11 mouse cellular contexts compared by ENCODE assay signal in genomic region chr7:88056438-88056837, GRCm38 (mm10).
"Had no signal": no experiment of that assay in that cellular context is flagged by ENCODE, and none has a peak within 500 bp of the region (broad histone marks: within the 10 kb centered on the region; RNA-seq: fewer than 3 reads in every experiment).

No protein-coding gene starts in this region.

- H3K4me1 ChIP-seq: kidney, embryonic 15.5 days; limb, embryonic 15.5 days; liver, embryonic 12.5 days; midbrain, embryonic 10.5 days; neural tube, embryonic 13.5 days had no signal

- H3K27me3 ChIP-seq: kidney, embryonic 15.5 days; limb, embryonic 15.5 days; liver, embryonic 12.5 days; neural tube, embryonic 13.5 days had no signal

- H3K36me3 ChIP-seq: kidney, embryonic 15.5 days; limb, embryonic 15.5 days; liver, embryonic 12.5 days; midbrain, embryonic 10.5 days; neural tube, embryonic 13.5 days had no signal

- DNase-seq: kidney, postnatal 14 days; right cerebral cortex, adult 18-20 months; right cerebral cortex, postnatal 25 days; thymus, postnatal 4 days had no signal

- ATAC-seq: liver, embryonic 12.5 days; midbrain, embryonic 16.5 days had no signal

- H3K9me3 ChIP-seq: kidney, embryonic 15.5 days; limb, embryonic 15.5 days; liver, embryonic 12.5 days; midbrain, embryonic 10.5 days; neural tube, embryonic 13.5 days had no signal

- H3K27ac ChIP-seq: kidney, embryonic 15.5 days; limb, embryonic 15.5 days; liver, embryonic 12.5 days; midbrain, embryonic 10.5 days; neural tube, embryonic 13.5 days; stomach, postnatal 0 days had no signal

- H3K4me3 ChIP-seq: kidney, embryonic 15.5 days; limb, embryonic 15.5 days; liver, embryonic 12.5 days; midbrain, embryonic 10.5 days; neural tube, embryonic 13.5 days had no signal

- H3K4me2 ChIP-seq: kidney, embryonic 15.5 days; limb, embryonic 15.5 days; liver, embryonic 12.5 days; neural tube, embryonic 13.5 days had no signal

- H3K9ac ChIP-seq: kidney, embryonic 15.5 days; limb, embryonic 15.5 days; liver, embryonic 12.5 days; neural tube, embryonic 13.5 days had no signal
